Mouse (Mus musculus) bone marrow macrophage, adult 2 months (primary cell): Measurements from ENCODE around the gene Igfbp2. TPM values are rescaled to one million over a fixed set of nuclear protein-coding genes. Genes with fewer than 3 reads are reported as not detected.

Experiments
- H3K27ac ChIP-seq: 2 replicates; pipeline ENCODE4 v1.5.1; 2012; ENCODE audit warnings: low read depth, low read length; ENCODE audit not compliant: insufficient read depth
- H3K4me1 ChIP-seq: 2 replicates; pipeline ENCODE4 v1.6.1; 2012; ENCODE audit warnings: low read length; ENCODE audit not compliant: control insufficient read depth, insufficient read depth
- H3K4me3 ChIP-seq: 2 replicates; pipeline ENCODE4 v1.5.1; 2012; ENCODE audit warnings: mild to moderate bottlenecking, low read length, moderate library complexity; ENCODE audit not compliant: insufficient read depth
- CTCF ChIP-seq: IDR thresholded peaks from 2 replicates; pipeline ENCODE4 v1.5.1; 2012; ENCODE audit warnings: low read depth, mild to moderate bottlenecking, low read length, moderate library complexity
- POLR2A ChIP-seq: IDR thresholded peaks from 2 replicates; pipeline ENCODE4 v1.6.1; 2012; ENCODE audit warnings: mild to moderate bottlenecking, low read depth, low read length, borderline replicate concordance
- polyA plus RNA-seq: library from polyadenylated mRNA; stranded (reverse); fragments of >200 nt; gene quantifications from 2 replicates; pipeline ENCODE4 v1.2.4, GENCODE M21; 2012; ENCODE audit not compliant: missing spikeins, insufficient read depth, insufficient read length

The Igfbp2 gene
- polyA plus RNA-seq, 1 experiment, result not detected

- no peak for TF ChIP-seq POLR2A
- no peak for TF ChIP-seq CTCF
- no peaks in the 10 kb centered on the region for H3K4me1 ChIP-seq
- no peak overlapping the region for H3K27ac ChIP-seq
- no peak overlapping the region for H3K4me3 ChIP-seq
Measured at GRCm38 (mm10) chr1:72859963-72860362, 35.7 kb downstream of the Igfbp2 start.

GRCm38 (mm10) chr1:72860502-72860901 lies 36.2 kb downstream of the Igfbp2 start:
- H3K4me3 ChIP-seq, result no peak overlapping the region
- no peak overlapping the region for H3K27ac ChIP-seq
- TF ChIP-seq CTCF (no peak), POLR2A (no peak)
- no peaks in the 10 kb centered on the region for H3K4me1 ChIP-seq

GRCm38 (mm10) chr1:72861702-72862101 lies 37.4 kb downstream of the Igfbp2 start:
- TF ChIP-seq CTCF, result no peak
- no peak for TF ChIP-seq POLR2A
- no peak overlapping the region for H3K4me3 ChIP-seq
- no peaks in the 10 kb centered on the region for H3K4me1 ChIP-seq
- H3K27ac ChIP-seq, result no peak overlapping the region

- no peak overlapping the region for H3K4me3 ChIP-seq
- no peak for TF ChIP-seq POLR2A
- TF ChIP-seq CTCF, result no peak
- H3K27ac ChIP-seq, result no peak overlapping the region
- H3K4me1 ChIP-seq, result no peaks in the 10 kb centered on the region
Measured at GRCm38 (mm10) chr1:72862248-72862647, 37.9 kb downstream of the Igfbp2 start.

- Histone ChIP-seq H3K27ac (no peak overlapping the region), H3K4me3 (no peak overlapping the region), H3K4me1 (no peaks in the 10 kb centered on the region)
- TF ChIP-seq POLR2A (no peak), CTCF (no peak)
Measured at GRCm38 (mm10) chr1:72863692-72864091, 39.4 kb downstream of the Igfbp2 start.

- Histone ChIP-seq H3K27ac (no peak overlapping the region), H3K4me3 (no peak overlapping the region), H3K4me1 (no peaks in the 10 kb centered on the region)
- TF ChIP-seq CTCF (no peak), POLR2A (no peak)
Measured at GRCm38 (mm10) chr1:72864272-72864671, 40.0 kb downstream of the Igfbp2 start.

GRCm38 (mm10) chr1:72865900-72866299 lies 41.6 kb downstream of the Igfbp2 start:
- Histone ChIP-seq H3K27ac (no peak overlapping the region), H3K4me1 (0 out of 2 replicates have a peak, but pooled peaks cover 5% of the 10 kb centered on the region), H3K4me3 (no peak overlapping the region)
- TF ChIP-seq CTCF, result peak; percentile 89
- no peak for TF ChIP-seq POLR2A

- TF ChIP-seq POLR2A (no peak), CTCF (no peak)
- Histone ChIP-seq H3K27ac (no peak overlapping the region), H3K4me3 (no peak overlapping the region), H3K4me1 (0 out of 2 replicates have a peak, but pooled peaks cover 5% of the 10 kb centered on the region)
Measured at GRCm38 (mm10) chr1:72866417-72866816, 42.1 kb downstream of the Igfbp2 start.

GRCm38 (mm10) chr1:72867346-72867745 lies 43.0 kb downstream of the Igfbp2 start:
- Histone ChIP-seq H3K27ac (no peak overlapping the region), H3K4me3 (no peak overlapping the region), H3K4me1 (0 out of 2 replicates have a peak, but pooled peaks cover 5% of the 10 kb centered on the region)
- no peak for TF ChIP-seq CTCF
- TF ChIP-seq POLR2A, result no peak

- TF ChIP-seq POLR2A, result no peak
- TF ChIP-seq CTCF, result no peak
- no peak overlapping the region for H3K4me3 ChIP-seq
- H3K27ac ChIP-seq, result no peak overlapping the region
- 0 out of 2 replicates have a peak, but pooled peaks cover 5% of the 10 kb centered on the region for H3K4me1 ChIP-seq
Measured at GRCm38 (mm10) chr1:72868429-72869215, 44.3 kb downstream of the Igfbp2 start.
